Mouse (Mus musculus): ENCODE measurements around the gene Zfp354b.

The Zfp354b gene

GRCm38 (mm10) chr11:50883756-50884155 is 47.7 kb downstream of the Zfp354b start:
- DNase-seq, result no peak

- no peak for DNase-seq
Measured at GRCm38 (mm10) chr11:50878641-50879040, 52.8 kb downstream of the Zfp354b start.

Data from kidney, adult 8-10 months (tissue).